Mouse (Mus musculus): ENCODE measurements around the gene Bbof1. TPM values are rescaled to one million over a fixed set of nuclear protein-coding genes. Genes with fewer than 3 reads are reported as not detected.

The Bbof1 gene
- total RNA-seq, 4 experiments from 2014 or later = 1.2 to 2.5 (median 1.3) TPM

GRCm38 (mm10) chr12:84462856-84463255, 54.0 kb downstream of the Bbof1 start:
- DNase-seq (ENCODE audit: low spot score in 2 of 2) = no peak

- DNase-seq (ENCODE audit: low spot score in 2 of 2) = no peak
Observed at GRCm38 (mm10) chr12:84468701-84469100, 59.8 kb downstream of the Bbof1 start.

- no peak for DNase-seq (ENCODE audit: low spot score in 2 of 2)
Observed at GRCm38 (mm10) chr12:84478937-84479336, 70.1 kb downstream of the Bbof1 start.

GRCm38 (mm10) chr12:84481251-84481650, 72.4 kb downstream of the Bbof1 start:
- DNase-seq (ENCODE audit: low spot score in 2 of 2) = no peak

- DNase-seq (ENCODE audit: low spot score in 2 of 2) = no peak
Observed at GRCm38 (mm10) chr12:84482778-84483585, 74.1 kb downstream of the Bbof1 start.

GRCm38 (mm10) chr12:84487324-84488056, 78.6 kb downstream of the Bbof1 start:
- peak in 1 of 2 experiments; percentile 6 for DNase-seq (ENCODE audit: low spot score in 2 of 2)

Other genes starting within 250 kb of the Bbof1 start
- 1 to 10 TPM; 5.7 to 9.1 (median 7.4) TPM for gene Elmsan1, start 190.2 kb upstream of the Bbof1 start, total RNA-seq (2022)
- gene Ptgr2, start 123.8 kb upstream of the Bbof1 start, total RNA-seq (2022) = 10 to 100 TPM; 63.8 to 69.8 (median 65.0) TPM
- 10 to 100 TPM; 14.2 to 18.3 (median 16.2) TPM for gene Zfp410, start 92.2 kb upstream of the Bbof1 start, total RNA-seq (2022)
- gene Coq6, start 47.4 kb upstream of the Bbof1 start, total RNA-seq (2022) = 10 to 100 TPM; 19.8 to 26.7 (median 23.8) TPM
- gene Fam161b, start 47.2 kb upstream of the Bbof1 start, total RNA-seq (2022) = under 1 TPM; 0.43 to 0.96 (median 0.74) TPM
- gene Entpd5, start within 50 bp of the Bbof1 start, total RNA-seq (2022) = 10 to 100 TPM; 13.0 to 18.2 (median 13.9) TPM
- 10 to 100 TPM in 2 of 4 experiments, 1 to 10 TPM in 2; 9.1 to 13.0 (median 10.4) TPM for gene Rnf113a2, start 8.1 kb downstream of the Bbof1 start, total RNA-seq (2022)
- 100 to 1,000 TPM; 111 to 136 (median 124) TPM for gene Aldh6a1, start 41.9 kb downstream of the Bbof1 start, total RNA-seq (2022)
- 10 to 100 TPM in 3 of 4 experiments, 1 to 10 TPM in 1; 9.7 to 11.6 (median 10.5) TPM for gene Lin52, start 42.4 kb downstream of the Bbof1 start, total RNA-seq (2022)
- gene Vsx2, start 160.7 kb downstream of the Bbof1 start, total RNA-seq (2022) = not detected
- gene Abcd4, start 208.3 kb downstream of the Bbof1 start, total RNA-seq (2022) = 1 to 10 TPM; 4.2 to 5.4 (median 4.9) TPM
- gene Vrtn, start 231.9 kb downstream of the Bbof1 start, total RNA-seq (2022) = not detected